Mouse (Mus musculus) olfactory bulb, adult 2 months (tissue): ENCODE measurements around the gene Rab39. TPM values are rescaled to one million over a fixed set of nuclear protein-coding genes. Genes with fewer than 3 reads are reported as not detected.

Experiments used
- H3K27ac ChIP-seq: fragments of 200-500 bp; 2 replicates; pipeline ENCODE4 v1.5.1; 2012; ENCODE audit warnings: low read depth, low read length; ENCODE audit not compliant: insufficient read depth
- H3K4me1 ChIP-seq: fragments of 200-500 bp; 2 replicates; pipeline ENCODE4 v1.6.1; 2012; ENCODE audit warnings: low read length; ENCODE audit not compliant: control insufficient read depth, insufficient read depth
- H3K4me3 ChIP-seq: fragments of 200-500 bp; 2 replicates; pipeline ENCODE4 v1.5.1; 2012; ENCODE audit warnings: mild to moderate bottlenecking, low read depth, low read length, moderate library complexity; ENCODE audit not compliant: insufficient read depth
- CTCF ChIP-seq: fragments of 200-500 bp; IDR thresholded peaks from 2 replicates; pipeline ENCODE4 v1.5.1; 2012; ENCODE audit warnings: low read depth, mild to moderate bottlenecking, low read length, moderate library complexity; ENCODE audit not compliant: insufficient read depth
- POLR2A ChIP-seq: fragments of 200-500 bp; IDR thresholded peaks from 2 replicates; pipeline ENCODE4 v1.6.1; 2012; ENCODE audit warnings: mild to moderate bottlenecking, low read depth, low read length, moderate library complexity; ENCODE audit not compliant: insufficient read depth
- WGBS: fragments of 180-500 bp; shearing (Covaris S2); methylation state at CpG from one replicate; pipeline ENCODE4 v1.1.7; 2018; 5-methylcytosine and 5-hydroxymethylcytosine counted together
- polyA plus RNA-seq: library from polyadenylated mRNA; stranded (reverse); fragments of >200 nt; gene quantifications from 2 replicates; pipeline ENCODE4 v1.2.4, GENCODE M21; 2012; ENCODE audit warnings: low replicate concordance; ENCODE audit not compliant: missing spikeins, insufficient read depth, insufficient read length

The Rab39 gene
- polyA plus RNA-seq, 1 experiment, result not detected

GRCm38 (mm10) chr9:53664819-53665218, 41.2 kb downstream of the Rab39 start:
- 46% methylated on average over 2 of the region's 2 CpGs for WGBS
- no peak overlapping the region for H3K4me3 ChIP-seq
- no peak for TF ChIP-seq POLR2A
- no peak for TF ChIP-seq CTCF
- H3K4me1 ChIP-seq, result peaks cover 3% of the 10 kb centered on the region; the same call in 1 of the 2 replicates
- H3K27ac ChIP-seq, result no peak overlapping the region

- 89% methylated on average over 6 of the region's 6 CpGs for WGBS
- no peak overlapping the region for H3K4me3 ChIP-seq
- H3K27ac ChIP-seq, result no peak overlapping the region
- TF ChIP-seq CTCF (no peak), POLR2A (no peak)
- H3K4me1 ChIP-seq, result no peaks in the 10 kb centered on the region
Observed at GRCm38 (mm10) chr9:53634796-53635195, 71.2 kb downstream of the Rab39 start.

Other genes with a start within 250 kb of the Rab39 start
- gene Atm, start 169.5 kb downstream of the Rab39 start, polyA plus RNA-seq, result not detected in 2 replicates
- gene Npat, start 169.2 kb downstream of the Rab39 start, polyA plus RNA-seq, result not detected in 2 replicates
- gene Acat1, start 95.8 kb downstream of the Rab39 start, polyA plus RNA-seq, result not detected in 2 replicates
- gene Cul5, start 36.2 kb downstream of the Rab39 start, polyA plus RNA-seq, result not detected in 2 replicates
- gene Slc35f2, start 65.3 kb upstream of the Rab39 start, polyA plus RNA-seq, result not detected in 2 replicates
- not detected in 2 replicates for gene Sln, start 143.9 kb upstream of the Rab39 start, polyA plus RNA-seq